8 mouse cellular contexts compared by ENCODE assay signal in the genomic region with DNA sequence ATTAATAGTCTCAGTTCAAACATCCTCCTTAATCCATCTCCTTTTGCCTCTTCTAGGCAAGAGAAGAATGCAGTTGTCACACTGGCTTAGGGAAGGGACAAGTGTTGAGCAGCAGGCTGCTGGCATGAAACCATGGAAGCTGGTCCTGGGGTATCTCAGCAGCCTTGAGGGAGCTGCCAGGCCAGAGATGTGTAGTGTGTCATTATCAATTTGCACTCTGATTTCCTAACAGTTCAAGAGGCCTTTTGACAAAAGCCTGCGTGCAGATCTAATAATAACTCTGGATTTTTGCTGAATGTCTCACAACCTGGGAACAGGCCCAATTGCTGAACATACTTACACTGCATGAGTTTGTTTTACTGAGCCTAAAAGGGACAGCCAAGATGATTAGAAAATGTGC.
DNase-seq lines count a peak whose midpoint lies in the region; ATAC-seq lines count a peak whose summit lies in the region.

No protein-coding gene starts in this region.

- H3K27ac ChIP-seq in forebrain, embryonic 13.5 days: no peak overlapping the region
- no peak overlapping the region for H3K27ac ChIP-seq in forebrain, embryonic 12.5 days
- 0 out of 2 replicates have a peak overlapping the region, but pooled peaks have one; percentile 56 for H3K27ac ChIP-seq in kidney, embryonic 15.5 days
- no peak overlapping the region for H3K27ac ChIP-seq in midbrain, embryonic 14.5 days (replicated peaks; ENCODE audit: low read depth, low read length)

- WGBS in forebrain, embryonic 13.5 days: 35% methylated on average over 1 of the region's 1 CpGs
- WGBS in forebrain, embryonic 12.5 days: 53% methylated on average over 1 of the region's 1 CpGs
- 73% methylated on average over 1 of the region's 1 CpGs for WGBS in kidney, embryonic 15.5 days
- WGBS in midbrain, embryonic 14.5 days: 21% methylated on average over 1 of the region's 1 CpGs

- no peaks in the 10 kb centered on the region for H3K36me3 ChIP-seq in forebrain, embryonic 13.5 days (ENCODE audit: poor library complexity, severe bottlenecking)
- H3K36me3 ChIP-seq in forebrain, embryonic 12.5 days (replicated peaks): no peaks in the 10 kb centered on the region
- H3K36me3 ChIP-seq in kidney, embryonic 15.5 days: no peaks in the 10 kb centered on the region
- H3K36me3 ChIP-seq in midbrain, embryonic 14.5 days (ENCODE audit: control insufficient read depth, insufficient read depth, low read length): no peaks in the 10 kb centered on the region

- no peaks in the 10 kb centered on the region for H3K27me3 ChIP-seq in forebrain, embryonic 13.5 days
- H3K27me3 ChIP-seq in forebrain, embryonic 12.5 days: no peaks in the 10 kb centered on the region
- no peaks in the 10 kb centered on the region for H3K27me3 ChIP-seq in kidney, embryonic 15.5 days
- H3K27me3 ChIP-seq in midbrain, embryonic 14.5 days (ENCODE audit: control insufficient read depth, insufficient read depth, low read length): no peaks in the 10 kb centered on the region

- no peak overlapping the region for H3K4me2 ChIP-seq in forebrain, embryonic 13.5 days
- no peak overlapping the region for H3K4me2 ChIP-seq in forebrain, embryonic 12.5 days
- H3K4me2 ChIP-seq in kidney, embryonic 15.5 days: no peak overlapping the region
- H3K4me2 ChIP-seq in midbrain, embryonic 14.5 days (ENCODE audit: low read length): no peak overlapping the region

- no peak overlapping the region for H3K9ac ChIP-seq in forebrain, embryonic 13.5 days
- no peak overlapping the region for H3K9ac ChIP-seq in forebrain, embryonic 12.5 days
- no peak overlapping the region for H3K9ac ChIP-seq in kidney, embryonic 15.5 days
- no peak overlapping the region for H3K9ac ChIP-seq in midbrain, embryonic 14.5 days (replicated peaks; ENCODE audit: low read length)

- peak; percentile 75; the same call in 1 of the 2 replicates for ATAC-seq in forebrain, embryonic 13.5 days
- no peak for ATAC-seq in forebrain, embryonic 12.5 days (ENCODE audit: low FRiP score)
- ATAC-seq in kidney, embryonic 15.5 days (replicated peaks; ENCODE audit: low FRiP score): no peak
- no peak for ATAC-seq in megakaryocyte-erythroid progenitor cell, adult 5-6 weeks (replicated peaks; ENCODE audit: low FRiP score, low TSS enrichment, poor library complexity, severe bottlenecking)
- no peak for ATAC-seq in midbrain, embryonic 14.5 days (ENCODE audit: low FRiP score, low TSS enrichment)

- no peaks in the 10 kb centered on the region for H3K9me3 ChIP-seq in forebrain, embryonic 13.5 days (replicated peaks)
- H3K9me3 ChIP-seq in forebrain, embryonic 12.5 days: no peaks in the 10 kb centered on the region
- H3K9me3 ChIP-seq in kidney, embryonic 15.5 days (replicated peaks): no peaks in the 10 kb centered on the region
- no peaks in the 10 kb centered on the region for H3K9me3 ChIP-seq in midbrain, embryonic 14.5 days (ENCODE audit: control insufficient read depth, low read length)

- intact Hi-C loops in gastrocnemius, postnatal 14 days (cut with DNase I; ENCODE audit: low total_unique reads): no loop called here

- H3K4me1 ChIP-seq in forebrain, embryonic 13.5 days: peaks cover 5% of the 10 kb centered on the region
- H3K4me1 ChIP-seq in forebrain, embryonic 12.5 days: peaks cover 5% of the 10 kb centered on the region
- H3K4me1 ChIP-seq in kidney, embryonic 15.5 days: no peaks in the 10 kb centered on the region
- H3K4me1 ChIP-seq in midbrain, embryonic 14.5 days (ENCODE audit: control insufficient read depth, insufficient read depth, low read length): no peaks in the 10 kb centered on the region

- no peak overlapping the region for H3K4me3 ChIP-seq in forebrain, embryonic 13.5 days
- no peak overlapping the region for H3K4me3 ChIP-seq in forebrain, embryonic 12.5 days (replicated peaks)
- no peak overlapping the region for H3K4me3 ChIP-seq in kidney, embryonic 15.5 days (replicated peaks)
- no peak overlapping the region for H3K4me3 ChIP-seq in midbrain, embryonic 14.5 days (replicated peaks; ENCODE audit: low read depth, low read length)

- DNase-seq in 3T3-L1 (ENCODE audit: low read depth, low spot score): peak; percentile 85
- DNase-seq in gastrocnemius, postnatal 14 days: peak; percentile 6
- no peak for DNase-seq in thymus, postnatal 25 days
- DNase-seq in midbrain, embryonic 14.5 days: no peak

Comparison
In these comparisons a context has a peak if more than half of its experiments do, and no peak if none do; other contexts are left out.
1. DNase-seq: peak in 3T3-L1 (single experiment) and gastrocnemius, postnatal 14 days (single experiment); none in thymus, postnatal 25 days (single experiment) and midbrain, embryonic 14.5 days (single experiment).